Mouse (Mus musculus) stomach, postnatal 0 days (tissue): ENCODE data around the gene Csnk1d.

Experiments used
- CTCF ChIP-seq: IDR thresholded peaks from 2 replicates; pipeline ENCODE4 v1.5.1; 2016; ENCODE audit warnings: antibody characterized with exemption, low read depth, mild to moderate bottlenecking, moderate library complexity
- EP300 ChIP-seq: optimal IDR thresholded peaks from 2 replicates; pipeline ENCODE3; 2016; ENCODE audit warnings: antibody characterized with exemption

DNA sequence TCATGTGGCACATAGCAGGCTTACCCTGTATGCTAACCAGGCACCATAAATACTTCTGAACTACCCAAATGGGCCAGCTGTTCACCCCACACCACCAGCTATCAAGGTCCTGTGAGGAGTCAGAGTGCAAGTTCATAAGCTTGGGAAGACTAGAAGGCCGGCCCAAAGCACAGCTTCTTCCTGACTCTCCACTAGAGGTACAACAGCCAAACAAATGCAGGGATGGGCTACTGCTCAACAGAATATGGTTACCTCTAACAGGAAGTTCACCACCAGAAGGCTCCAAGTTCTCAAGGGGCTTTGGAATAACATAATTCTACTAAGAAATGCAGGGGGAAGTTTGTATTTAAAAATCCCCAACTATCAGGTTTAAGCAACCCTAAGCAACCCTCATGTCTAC is 1.6 kb downstream of the Csnk1d start:
- no peak for TF ChIP-seq CTCF
- TF ChIP-seq EP300: no peak
